Mouse (Mus musculus): Measurements from ENCODE around the gene Smim13.
"Not testable (repeated sequence)": the region's sequence is repeated elsewhere in the genome, so short reads cannot be mapped to it uniquely, and the experiment has no call there.

The Smim13 gene

GRCm38 (mm10) chr13:41238035-41238804 lies 11.4 kb upstream of the Smim13 start:
- no peak for DNase-seq

- peak; percentile 67 for DNase-seq
Observed at GRCm38 (mm10) chr13:41238805-41239130, 10.9 kb upstream of the Smim13 start.

- no peak for DNase-seq
Observed at GRCm38 (mm10) chr13:41241557-41241956, 8.1 kb upstream of the Smim13 start.

GRCm38 (mm10) chr13:41244306-41244830 lies 5.3 kb upstream of the Smim13 start:
- DNase-seq: no peak

- DNase-seq: no peak
Observed at GRCm38 (mm10) chr13:41248751-41249520, 708 bp upstream of the Smim13 start.

- DNase-seq: peak; percentile 14
Observed at GRCm38 (mm10) chr13:41250318-41250981, 806 bp downstream of the Smim13 start.

GRCm38 (mm10) chr13:41251232-41251631 lies 1.6 kb downstream of the Smim13 start:
- not testable (repeated sequence) for DNase-seq

GRCm38 (mm10) chr13:41251667-41252066 lies 2.0 kb downstream of the Smim13 start:
- no peak for DNase-seq

GRCm38 (mm10) chr13:41252141-41252540 lies 2.5 kb downstream of the Smim13 start:
- DNase-seq: no peak

GRCm38 (mm10) chr13:41252736-41253135 lies 3.1 kb downstream of the Smim13 start:
- DNase-seq: no peak

GRCm38 (mm10) chr13:41256126-41256525 lies 6.5 kb downstream of the Smim13 start:
- DNase-seq: no peak

GRCm38 (mm10) chr13:41256962-41257361 lies 7.3 kb downstream of the Smim13 start:
- no peak for DNase-seq

- no peak for DNase-seq
Observed at GRCm38 (mm10) chr13:41257851-41258250, 8.2 kb downstream of the Smim13 start.

- not testable (repeated sequence) for DNase-seq
Observed at GRCm38 (mm10) chr13:41261617-41262016, 12.0 kb downstream of the Smim13 start.

GRCm38 (mm10) chr13:41263304-41264006 lies 13.8 kb downstream of the Smim13 start:
- DNase-seq: no peak

- peak; percentile 21 for DNase-seq
Observed at GRCm38 (mm10) chr13:41267827-41268408, 18.3 kb downstream of the Smim13 start.

GRCm38 (mm10) chr13:41273927-41274650 lies 24.4 kb downstream of the Smim13 start, which contains the start of gene Gm17364:
TSS of gene Gm17364 (minus strand) at chr13:41273977.
- no peak for DNase-seq

GRCm38 (mm10) chr13:41280696-41281095 lies 31.1 kb downstream of the Smim13 start:
- DNase-seq: no peak

GRCm38 (mm10) chr13:41283256-41283655 lies 33.6 kb downstream of the Smim13 start:
- peak; percentile 93 for DNase-seq

GRCm38 (mm10) chr13:41285448-41285847 lies 35.8 kb downstream of the Smim13 start:
- DNase-seq: no peak

- no peak for DNase-seq
Observed at GRCm38 (mm10) chr13:41286285-41286684, 36.6 kb downstream of the Smim13 start.
